ENCODE assay signal across 8 mouse cellular contexts in genomic region chr9:70847627-70848051, GRCm38 (mm10).
DNase-seq lines count a peak whose midpoint lies in the region; ATAC-seq and TF ChIP-seq lines count a peak whose summit lies in the region.

No protein-coding gene starts in this region.

- 0 out of 2 replicates have a peak, but pooled peaks cover 10% of the 10 kb centered on the region for H3K4me1 ChIP-seq in embryonic facial prominence, embryonic 12.5 days
- peaks cover 16% of the 10 kb centered on the region for H3K4me1 ChIP-seq in embryonic facial prominence, embryonic 10.5 days
- peaks cover 3% of the 10 kb centered on the region for H3K4me1 ChIP-seq in ES-Bruce4 (ENCODE audit: control insufficient read depth, insufficient read depth, low read length)
- H3K4me1 ChIP-seq in limb, embryonic 15.5 days = peaks cover 12% of the 10 kb centered on the region

- no peak for ATAC-seq in embryonic facial prominence, embryonic 12.5 days (ENCODE audit: insufficient number of reproducible peaks, insufficient read depth, low FRiP score, low TSS enrichment)
- no peak for ATAC-seq in limb, embryonic 15.5 days (ENCODE audit: insufficient number of reproducible peaks, low FRiP score, low TSS enrichment, low read depth)

- WGBS in embryonic facial prominence, embryonic 12.5 days = 34% methylated on average over 8 of the region's 8 CpGs
- WGBS in embryonic facial prominence, embryonic 10.5 days = 38% methylated on average over 8 of the region's 8 CpGs
- 24% methylated on average over 8 of the region's 8 CpGs for WGBS in limb, embryonic 15.5 days

- H3ac ChIP-seq in myocyte (ENCODE audit: control insufficient read depth, insufficient read length) = no peak overlapping the region

- no peak overlapping the region for H3K9ac ChIP-seq in embryonic facial prominence, embryonic 12.5 days
- H3K9ac ChIP-seq in ES-Bruce4 (ENCODE audit: low read depth, poor library complexity, severe bottlenecking) = 0 out of 2 replicates have a peak overlapping the region, but pooled peaks have one; percentile 11
- H3K9ac ChIP-seq in limb, embryonic 15.5 days = no peak overlapping the region

- DNase-seq in embryonic facial prominence, embryonic 10.5 days (ENCODE audit: low spot score) = no peak
- peak; percentile 51 to 58 for DNase-seq in heart, adult 18-20 months
- no peak for DNase-seq in testis, postnatal 14 days (ENCODE audit: low spot score)
- DNase-seq in gastrocnemius, postnatal 14 days = no peak

- H3K4me2 ChIP-seq in embryonic facial prominence, embryonic 12.5 days (replicated peaks) = 0 out of 2 replicates have a peak overlapping the region, but pooled peaks have one; percentile 2
- peak overlapping the region; percentile 29 for H3K4me2 ChIP-seq in limb, embryonic 15.5 days
- H3K4me2 ChIP-seq in myocyte (ENCODE audit: low read depth) = peak overlapping the region; percentile 62

- H3K27me3 ChIP-seq in embryonic facial prominence, embryonic 12.5 days = no peaks in the 10 kb centered on the region
- no peaks in the 10 kb centered on the region for H3K27me3 ChIP-seq in embryonic facial prominence, embryonic 10.5 days (replicated peaks; ENCODE audit: low read depth, poor library complexity, severe bottlenecking)
- H3K27me3 ChIP-seq in ES-Bruce4 (ENCODE audit: control insufficient read depth, insufficient read depth, low read length, poor library complexity, severe bottlenecking) (no peaks in the 10 kb centered on the region), myocyte (ENCODE audit: control insufficient read depth, insufficient read depth, insufficient read length) (no peaks in the 10 kb centered on the region)
- H3K27me3 ChIP-seq in limb, embryonic 15.5 days = no peaks in the 10 kb centered on the region

- TF ChIP-seq EP300 in ES-Bruce4 (IDR thresholded peaks at IDR 0.05; ENCODE audit: insufficient read depth, low read depth, low read length) = no peak

- H3K79me2 ChIP-seq in myocyte (ENCODE audit: control insufficient read depth, insufficient read depth) = no peaks in the 10 kb centered on the region

- TF ChIP-seq POLR2A in ES-Bruce4 (IDR thresholded peaks at IDR 0.05; ENCODE audit: insufficient read depth, low read length) (no peak), myocyte (IDR thresholded peaks at IDR 0.05; ENCODE audit: insufficient read length, low read depth) (no peak)

- no peak overlapping the region for H3K4me3 ChIP-seq in embryonic facial prominence, embryonic 12.5 days
- H3K4me3 ChIP-seq in embryonic facial prominence, embryonic 10.5 days = no peak overlapping the region
- no peak overlapping the region for H3K4me3 ChIP-seq in ES-Bruce4 (ENCODE audit: low read depth, low read length)
- no peak overlapping the region for H3K4me3 ChIP-seq in limb, embryonic 15.5 days
- no peak overlapping the region for H3K4me3 ChIP-seq in myocyte

- intact Hi-C loops in gastrocnemius, postnatal 14 days (cut with DNase I; ENCODE audit: low total_unique reads) = no loop called here

- no peaks in the 10 kb centered on the region for H3K36me3 ChIP-seq in embryonic facial prominence, embryonic 12.5 days
- no peaks in the 10 kb centered on the region for H3K36me3 ChIP-seq in embryonic facial prominence, embryonic 10.5 days (replicated peaks)
- no peaks in the 10 kb centered on the region for H3K36me3 ChIP-seq in ES-Bruce4 (ENCODE audit: control insufficient read depth, insufficient read depth, low read length, poor library complexity, severe bottlenecking)
- H3K36me3 ChIP-seq in limb, embryonic 15.5 days = no peaks in the 10 kb centered on the region
- no peaks in the 10 kb centered on the region for H3K36me3 ChIP-seq in myocyte (ENCODE audit: control insufficient read depth, insufficient read depth)

- H3K9me3 ChIP-seq in embryonic facial prominence, embryonic 12.5 days = no peaks in the 10 kb centered on the region
- no peaks in the 10 kb centered on the region for H3K9me3 ChIP-seq in embryonic facial prominence, embryonic 10.5 days
- no peaks in the 10 kb centered on the region for H3K9me3 ChIP-seq in ES-Bruce4 (replicated peaks; ENCODE audit: control insufficient read depth, insufficient read depth, low read length, poor library complexity, severe bottlenecking)
- H3K9me3 ChIP-seq in limb, embryonic 15.5 days = no peaks in the 10 kb centered on the region

- no peak overlapping the region for H3K27ac ChIP-seq in embryonic facial prominence, embryonic 12.5 days
- H3K27ac ChIP-seq in embryonic facial prominence, embryonic 10.5 days (replicated peaks) = no peak overlapping the region; the same call in 1 of the 2 replicates
- 0 out of 2 replicates have a peak overlapping the region, but pooled peaks have one; percentile 15 for H3K27ac ChIP-seq in ES-Bruce4 (ENCODE audit: insufficient read depth, low read length)
- peak overlapping the region; percentile 40 for H3K27ac ChIP-seq in limb, embryonic 15.5 days

- no peak for TF ChIP-seq CTCF in ES-Bruce4 (IDR thresholded peaks at IDR 0.05; ENCODE audit: low read depth, low read length)

TF ChIP-seq in myocyte, 11 proteins besides CTCF, POLR2A, EP300 and RAD21:
- TF ChIP-seq MYOD1 (IDR thresholded peaks at IDR 0.05; ENCODE audit: control insufficient read depth in 1 of 3, insufficient read length in 2 of 3, low read depth in 2 of 3) (peak in 1 of 3 experiments; percentile 36), TCF3 (IDR thresholded peaks at IDR 0.05; ENCODE audit: insufficient read length, low read depth) (no peak), USF1 (IDR thresholded peaks at IDR 0.05; ENCODE audit: low read depth) (no peak), SRF (IDR thresholded peaks at IDR 0.05; ENCODE audit: control insufficient read depth, insufficient read length, low read depth) (no peak), MYOG (IDR thresholded peaks at IDR 0.05; ENCODE audit: control insufficient read depth in 1 of 3, insufficient read depth in 1 of 3, insufficient read length in 2 of 3, low read depth in 2 of 3) (peak in 2 of 3 experiments; percentile 17 to 25), E2F4 (IDR thresholded peaks at IDR 0.05; ENCODE audit: insufficient read depth) (no peak), REST (IDR thresholded peaks at IDR 0.05; ENCODE audit: insufficient read depth, insufficient read length) (no peak), CEBPB (IDR thresholded peaks at IDR 0.05; ENCODE audit: insufficient read depth, poor library complexity, severe bottlenecking) (peak; percentile 78)

Comparison
In these comparisons a context has a peak if more than half of its experiments do, and no peak if none do; other contexts are left out.
1. H3K27ac ChIP-seq: peak in ES-Bruce4 (single experiment) and limb, embryonic 15.5 days (single experiment); none in embryonic facial prominence, embryonic 12.5 days (single experiment) and embryonic facial prominence, embryonic 10.5 days (single experiment).
2. H3K4me2 ChIP-seq: peak in every context shown above with its lines; median percentile 62 in myocyte; 29 in limb, embryonic 15.5 days; 2 in embryonic facial prominence, embryonic 12.5 days.
3. DNase-seq: peak in heart, adult 18-20 months (2 of 2); none in embryonic facial prominence, embryonic 10.5 days (single experiment), testis, postnatal 14 days (single experiment) and gastrocnemius, postnatal 14 days (single experiment).